Mouse (Mus musculus) ES-E14 (cell line): Measurements from ENCODE around the gene Cog4. TPM values are rescaled to one million over a fixed set of nuclear protein-coding genes. Genes with fewer than 3 reads are reported as not detected.

Experiments
- DNase-seq: peaks from one replicate; pipeline ENCODE4 v3.0.0-alpha.2; 2013; ENCODE audit warnings: low read depth, low spot score
- H3K27ac ChIP-seq: 2 replicates; pipeline ENCODE4 v1.5.1; 2012; ENCODE audit warnings: low read depth, mild to moderate bottlenecking, low read length, moderate library complexity, mixed read lengths; ENCODE audit not compliant: poor library complexity, insufficient read depth, severe bottlenecking
- H3K36me3 ChIP-seq: 2 replicates; pipeline ENCODE4 v1.6.1; 2012; ENCODE audit warnings: mild to moderate bottlenecking, low read length, moderate library complexity, mixed read lengths; ENCODE audit not compliant: control insufficient read depth, poor library complexity, insufficient read depth, severe bottlenecking
- H3K4me1 ChIP-seq, 2 experiments: fragments of 150-350 bp in 1 of 2; sonication (generic) in 1 of 2; 2 replicates each; pipeline ENCODE4 v1.6.1; 2012; ENCODE audit warnings: low read length in 2 of 2, mild to moderate bottlenecking in 1 of 2, mixed read lengths in 1 of 2; ENCODE audit not compliant: control insufficient read depth in 2 of 2, insufficient read depth in 2 of 2, poor library complexity in 1 of 2
- H3K4me3 ChIP-seq, 2 experiments: fragments of 150-350 bp in 1 of 2; sonication (generic) in 1 of 2; 2 replicates each; pipeline ENCODE4 v1.5.1; 2012; ENCODE audit warnings: low read length in 2 of 2, low read depth in 1 of 2, mild to moderate bottlenecking in 1 of 2, mixed read lengths in 1 of 2; ENCODE audit not compliant: insufficient read depth in 1 of 2, poor library complexity in 1 of 2, severe bottlenecking in 1 of 2
- H3K9ac ChIP-seq: 2 replicates; pipeline ENCODE4 v1.6.1; 2012; ENCODE audit warnings: low read depth, mild to moderate bottlenecking, low read length, mixed read lengths; ENCODE audit not compliant: poor library complexity, insufficient read depth, severe bottlenecking
- H3K9me3 ChIP-seq: fragments of 150-350 bp; sonication (generic); 2 replicates; pipeline ENCODE4 v1.6.1; 2012; ENCODE audit warnings: low read depth, mild to moderate bottlenecking, low read length; ENCODE audit not compliant: control insufficient read depth, insufficient read depth
- CHD2 ChIP-seq: IDR thresholded peaks from 2 replicates; pipeline ENCODE4 v1.6.1; 2014; ENCODE audit warnings: mild to moderate bottlenecking, low read depth, low read length, inconsistent platforms
- HCFC1 ChIP-seq: IDR thresholded peaks from 2 replicates; pipeline ENCODE4 v1.6.1; 2012; ENCODE audit warnings: low read length, inconsistent platforms, borderline replicate concordance; ENCODE audit not compliant: insufficient read depth
- MAFK ChIP-seq: IDR thresholded peaks from 2 replicates; pipeline ENCODE4 v1.6.1; 2014; ENCODE audit warnings: mild to moderate bottlenecking, low read depth, low read length, inconsistent platforms; ENCODE audit not compliant: insufficient read depth
- ZC3H11A ChIP-seq: IDR thresholded peaks from 2 replicates; pipeline ENCODE4 v1.6.1; 2012; ENCODE audit warnings: low read depth, mild to moderate bottlenecking, inconsistent platforms, low read length, borderline replicate concordance
- ZNF384 ChIP-seq: IDR thresholded peaks from 2 replicates; pipeline ENCODE4 v1.6.1; 2012; ENCODE audit warnings: low read depth, low read length, inconsistent platforms
- in situ Hi-C, 2 experiments: fragments of 600-800 bp; cut with MboI; formaldehyde crosslinking; loops; one replicate each; pipeline ENCODE4 v1.15.1; 2025; ENCODE audit warnings: low sequenced_read_pairs in 2 of 2, inconsistent platforms in 1 of 2; ENCODE audit not compliant: unreplicated experiment in 2 of 2
- total RNA-seq: library from RNA; depleted of rRNA; stranded (reverse); fragments of 300-350 nt; gene quantifications from 2 replicates; pipeline ENCODE4 v1.2.3, GENCODE M21; 2012

The Cog4 gene
- total RNA-seq, 1 experiment: 64.7 TPM

DNA sequence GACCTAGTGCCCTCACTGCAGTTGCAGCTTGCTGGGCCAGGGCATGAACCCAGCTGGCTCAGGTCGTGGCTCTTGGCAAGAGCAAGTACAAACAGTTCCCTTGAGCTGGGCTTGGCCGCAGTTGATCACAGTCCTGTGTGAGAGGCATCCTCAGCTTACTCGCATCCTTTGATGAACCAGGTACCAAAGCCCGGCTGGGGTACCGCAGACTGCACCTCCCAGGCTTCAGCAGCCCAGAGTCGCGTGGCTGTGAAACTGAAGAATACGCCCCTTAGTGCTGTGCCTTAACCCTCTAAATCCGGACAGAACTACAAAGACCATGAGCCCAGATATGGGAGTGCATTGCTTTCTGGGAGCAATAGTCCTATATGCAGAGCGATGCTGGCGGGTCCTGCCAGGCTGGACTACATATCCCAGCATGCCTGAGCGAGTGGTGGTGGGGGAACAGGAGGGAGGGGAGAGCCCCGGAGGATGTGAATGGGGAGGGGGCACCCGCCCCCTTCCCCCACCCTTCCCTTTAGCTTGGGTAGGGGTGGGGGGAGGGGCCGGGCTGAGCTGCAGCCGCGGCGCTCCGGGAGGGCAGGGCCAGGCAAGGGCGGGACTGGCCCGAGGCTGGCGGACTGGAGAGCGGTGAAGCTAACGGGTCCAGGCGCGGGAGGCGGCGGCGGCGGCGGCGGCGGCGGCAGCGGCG is 73.1 kb downstream of the Cog4 start, which contains the start of gene St3gal2:
Gene St3gal2, plus strand, starts transcription at position 582 of the 691 bp plus-strand sequence.
- H3K36me3 ChIP-seq: no peaks in the 10 kb centered on the region
- in situ Hi-C loops: no loop called here
- peak within 1 kb of the TSS; percentile 70 to 96 for H3K4me3 ChIP-seq
- no peaks in the 10 kb centered on the region for H3K9me3 ChIP-seq
- peak within 1 kb of the TSS; percentile 36; the same call in 1 of the 2 replicates for H3K27ac ChIP-seq
- TF ChIP-seq CHD2 (peak; percentile 36; the same call in 1 of the 2 replicates), ZC3H11A (no peak), MAFK (no peak), ZNF384 (no peak), HCFC1 (peak; percentile 100)
- peak; percentile 89 for DNase-seq
- peaks cover 7 to 14% of the 10 kb centered on the region in 2 experiments; a peak in 3 of 4 replicates for H3K4me1 ChIP-seq
- peak within 1 kb of the TSS; percentile 86 for H3K9ac ChIP-seq

DNA sequence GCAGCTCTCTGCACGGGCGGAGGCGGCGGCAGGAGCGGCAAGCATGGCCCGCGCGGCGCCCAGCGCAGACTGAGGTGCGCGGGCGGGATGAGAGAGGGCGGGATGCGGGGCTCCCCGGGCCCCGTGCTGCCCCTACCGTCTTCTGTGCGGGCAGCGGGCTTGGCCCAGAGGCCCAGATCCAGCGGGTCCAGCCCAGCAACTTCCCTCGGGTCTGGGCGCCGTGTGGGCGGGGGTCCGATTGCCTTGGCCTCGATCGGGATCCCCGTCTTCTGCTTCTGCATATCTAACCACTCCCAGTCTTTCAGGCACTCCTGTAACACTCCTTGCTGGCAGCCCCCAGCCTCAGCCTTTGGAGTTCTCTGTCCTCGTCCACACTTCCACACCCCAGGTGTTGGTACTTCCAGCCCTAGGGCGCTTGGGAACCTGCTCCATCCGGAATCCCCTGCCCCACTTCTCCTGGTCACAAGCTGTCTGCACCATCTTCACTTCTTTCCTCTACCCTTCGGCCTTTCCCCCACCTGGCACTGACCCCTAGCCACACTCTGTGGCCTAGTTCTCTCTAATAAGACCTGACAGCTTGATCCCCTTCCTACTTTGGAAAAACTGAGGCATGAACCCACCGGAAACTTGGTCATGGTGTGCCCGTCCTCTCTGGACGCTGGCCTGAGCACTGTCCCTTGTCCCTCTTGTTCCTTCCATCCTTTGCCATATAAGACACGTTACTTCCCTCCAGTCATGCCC is 73.8 kb downstream of the Cog4 start:
- Histone ChIP-seq H3K36me3 (no peaks in the 10 kb centered on the region), H3K4me3 (peak overlapping the region; percentile 70 to 96), H3K27ac (peak overlapping the region; percentile 36; the same call in 1 of the 2 replicates), H3K9ac (peak overlapping the region; percentile 86), H3K9me3 (no peaks in the 10 kb centered on the region), H3K4me1 (peaks cover 7 to 14% of the 10 kb centered on the region in 2 experiments; a peak in 3 of 4 replicates)
- peak; percentile 19 for DNase-seq
- TF ChIP-seq ZNF384 (no peak), HCFC1 (no peak), ZC3H11A (no peak), MAFK (no peak), CHD2 (no peak)
- in situ Hi-C loops: no loop called here

DNA sequence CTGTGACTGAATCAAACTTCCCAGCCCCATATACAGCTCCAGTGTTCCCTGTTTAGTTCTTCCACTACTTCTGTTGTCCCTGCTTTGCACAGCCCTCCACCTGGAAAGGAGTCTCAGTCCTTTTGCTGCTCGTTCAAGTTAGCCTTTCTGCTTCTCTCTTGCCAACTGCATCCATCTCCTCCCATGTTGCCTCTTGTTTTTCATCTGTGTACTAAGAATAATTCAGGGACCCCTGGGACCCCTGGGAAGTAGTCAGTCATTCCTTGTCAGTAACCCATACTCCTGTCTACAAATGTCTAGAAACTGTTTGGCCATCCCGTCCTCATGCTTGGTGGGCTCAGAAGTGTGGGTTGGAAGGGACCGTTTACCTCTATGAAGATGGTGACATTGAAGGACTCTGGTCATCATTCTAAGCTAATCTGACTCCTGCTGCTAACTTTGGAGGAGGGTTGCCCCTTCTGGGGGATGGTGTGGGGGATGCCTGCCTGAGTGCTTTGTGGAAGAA is 74.4 kb downstream of the Cog4 start:
- in situ Hi-C loops: no loop called here
- H3K9ac ChIP-seq: no peak overlapping the region
- no peak overlapping the region for H3K27ac ChIP-seq
- no peaks in the 10 kb centered on the region for H3K9me3 ChIP-seq
- no peak for DNase-seq
- peaks cover 7 to 14% of the 10 kb centered on the region in 2 experiments; a peak in 3 of 4 replicates for H3K4me1 ChIP-seq
- TF ChIP-seq MAFK (no peak), ZC3H11A (no peak), HCFC1 (no peak), ZNF384 (no peak), CHD2 (no peak)
- peak overlapping the region; percentile 70 to 96 for H3K4me3 ChIP-seq
- no peaks in the 10 kb centered on the region for H3K36me3 ChIP-seq

DNA sequence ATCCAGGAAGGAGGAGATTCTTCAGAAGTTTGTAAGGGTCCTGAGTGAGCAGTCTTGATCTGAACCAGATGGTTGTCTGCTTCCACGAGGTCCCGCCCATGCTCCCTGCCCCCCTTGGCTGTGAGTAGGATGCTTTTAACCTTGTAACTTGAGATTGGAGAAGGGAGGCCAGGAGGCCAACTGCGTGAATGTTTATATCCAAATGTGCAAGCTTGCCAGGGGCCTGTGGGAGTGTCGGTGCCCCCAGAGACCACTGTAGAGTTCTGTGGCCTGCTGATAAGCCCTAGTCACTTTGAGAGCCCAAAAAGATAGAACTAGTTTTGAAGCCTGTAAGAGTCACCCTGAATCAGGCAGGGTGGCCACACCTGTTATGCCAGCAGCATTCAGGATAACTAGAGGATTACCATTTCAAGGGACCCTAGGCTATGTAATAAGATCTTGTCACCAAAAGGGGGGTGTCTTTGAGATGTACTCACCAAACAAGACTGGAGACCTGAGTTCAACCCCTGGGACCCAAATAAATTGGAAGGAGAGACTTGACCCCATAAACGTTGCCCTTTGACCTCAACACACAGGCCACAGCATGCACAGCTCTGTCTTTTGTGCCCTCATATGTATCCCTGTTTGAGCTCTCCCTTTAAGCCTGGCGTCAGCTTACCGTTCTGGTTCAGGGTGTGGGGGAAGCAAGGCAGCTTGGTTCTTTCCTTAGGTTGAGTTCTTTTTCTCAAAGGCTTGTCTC is 75.3 kb downstream of the Cog4 start:
- TF ChIP-seq ZC3H11A: no peak
- TF ChIP-seq ZNF384: no peak
- no peak for TF ChIP-seq HCFC1
- no peak for TF ChIP-seq MAFK
- TF ChIP-seq CHD2: no peak
- peak; percentile 26 for DNase-seq
- Histone ChIP-seq H3K4me1 (peaks cover 7 to 14% of the 10 kb centered on the region in 2 experiments), H3K9me3 (no peaks in the 10 kb centered on the region), H3K27ac (no peak overlapping the region), H3K36me3 (no peaks in the 10 kb centered on the region), H3K9ac (no peak overlapping the region), H3K4me3 (no peak overlapping the region; a peak in 1 of 4 replicates)
- in situ Hi-C loops: no loop called here
